Mouse (Mus musculus): ENCODE results near the gene Sfxn4. TPM values are rescaled to one million over a fixed set of nuclear protein-coding genes. Genes with fewer than 3 reads are reported as not detected.

Sfxn4 gene
- total and polyA plus RNA-seq, 3 experiments: 2.2 to 3.9 (median 3.1) TPM

- H3K27ac ChIP-seq (ENCODE audit: insufficient read depth, low read depth): no peak within 1 kb of the TSS
- H3K4me1 ChIP-seq (ENCODE audit: control insufficient read depth in 1 of 2, insufficient read depth in 2 of 2): peaks cover 3 to 19% of the 10 kb centered on the region in 2 experiments; a peak in 3 of 4 replicates
- in situ Hi-C loops (cut with MboI; ENCODE audit: low pct_ligation_motif_present, low pct_unique_long_range_greater_than_20kb, low sequenced_read_pairs): no loop called here
Observed at GRCm38 (mm10) chr19:60811098-60812035, 49.9 kb downstream of the Sfxn4 start, which contains the start of gene Fam45a. Gene Fam45a (plus strand): TSS chr19:60811585.

GRCm38 (mm10) chr19:60809927-60810326 lies 51.4 kb downstream of the Sfxn4 start:
- DNase-seq (ENCODE audit: extremely low read depth): no peak
- no peak for TF ChIP-seq CHD1 (IDR thresholded peaks at IDR 0.05; ENCODE audit: low read depth, low read length)
- Histone ChIP-seq H3K9ac (ENCODE audit: insufficient read depth, low read depth) (no peak overlapping the region), H3K27ac (ENCODE audit: insufficient read depth, low read depth) (no peak overlapping the region), H3K4me1 (ENCODE audit: control insufficient read depth in 1 of 2, insufficient read depth in 2 of 2) (peaks cover 0 to 13% of the 10 kb centered on the region in 2 experiments; a peak in 2 of 4 replicates), H3K4me2 (ENCODE audit: insufficient read depth, low read depth, poor library complexity, severe bottlenecking) (no peak overlapping the region), H3K4me3 (replicated peaks in 1 of 3; ENCODE audit: low read depth in 2 of 3, low read length in 2 of 3, poor library complexity in 1 of 3) (no peak overlapping the region), H3K27me3 (replicated peaks) (no peaks in the 10 kb centered on the region), H3K9me3 (replicated peaks; ENCODE audit: low read length) (no peaks in the 10 kb centered on the region), H3K79me2 (replicated peaks; ENCODE audit: control insufficient read depth, extremely low read depth, insufficient read depth, poor library complexity, severe bottlenecking) (peaks cover 16% of the 10 kb centered on the region), H3K36me3 (replicated peaks in 1 of 2; ENCODE audit: control insufficient read depth in 1 of 2, insufficient read depth in 1 of 2, low read length in 1 of 2) (peaks cover 4 to 10% of the 10 kb centered on the region in 2 experiments)
- in situ Hi-C loops (cut with MboI; ENCODE audit: low pct_ligation_motif_present, low pct_unique_long_range_greater_than_20kb, low sequenced_read_pairs) (no loop called here), dilution Hi-C loops (cut with MboI; ENCODE audit: extremely low pct_ligation_motif_present, extremely low pct_unique_long_range_greater_than_20kb, low sequenced_read_pairs) (no loop called here)

More at GRCm38 (mm10) chr19:60811098-60812035, 49.9 kb downstream of the Sfxn4 start, which contains the start of gene Fam45a:
- peak within 1 kb of the TSS; percentile 82 for H3K9ac ChIP-seq (ENCODE audit: insufficient read depth, low read depth)
- H3K79me2 ChIP-seq (replicated peaks; ENCODE audit: control insufficient read depth, extremely low read depth, insufficient read depth, poor library complexity, severe bottlenecking): peaks cover 16% of the 10 kb centered on the region
- DNase-seq (ENCODE audit: extremely low read depth): peak; percentile 94
- dilution Hi-C loops (cut with MboI; ENCODE audit: extremely low pct_ligation_motif_present, extremely low pct_unique_long_range_greater_than_20kb, low sequenced_read_pairs): no loop called here
- peaks cover 7 to 20% of the 10 kb centered on the region in 2 experiments for H3K36me3 ChIP-seq (replicated peaks in 1 of 2; ENCODE audit: control insufficient read depth in 1 of 2, insufficient read depth in 1 of 2, low read length in 1 of 2)
- TF ChIP-seq TCF12 (IDR thresholded peaks at IDR 0.05; ENCODE audit: low read depth, low read length) (peak; percentile 60; the same call in 1 of the 2 replicates), NELFE (IDR thresholded peaks at IDR 0.05; ENCODE audit: low read depth, low read length) (peak; percentile 60), E2F4 (IDR thresholded peaks at IDR 0.05; ENCODE audit: insufficient replicate concordance, low read depth, low read length) (no peak), CTCF (conservative IDR thresholded peaks at IDR 0.05 in 1 of 2, IDR thresholded peaks at IDR 0.05 in 1 of 2; ENCODE audit: low read depth in 2 of 2, low read length in 2 of 2) (peak in 1 of 2 experiments; percentile 85; a peak in 2 of 4 replicates), ELF1 (IDR thresholded peaks at IDR 0.05; ENCODE audit: low read depth, low read length) (peak; percentile 75), TBP (conservative IDR thresholded peaks at IDR 0.05; ENCODE audit: low read depth, low read length) (0 out of 2 replicates have a peak, but pooled peaks have one; percentile 60), POLR2A (IDR thresholded peaks at IDR 0.05; ENCODE audit: low read depth, low read length) (peak; percentile 90), KAT2A (IDR thresholded peaks at IDR 0.05; ENCODE audit: insufficient replicate concordance, low read length) (no peak), RAD21 (IDR thresholded peaks at IDR 0.05; ENCODE audit: low read depth, low read length) (peak; percentile 36), POLR2AphosphoS2 (IDR thresholded peaks at IDR 0.05; ENCODE audit: low read depth, low read length) (no peak), SMC3 (IDR thresholded peaks at IDR 0.05; ENCODE audit: low read depth, low read length) (peak; percentile 31), ETS1 (conservative IDR thresholded peaks at IDR 0.05; ENCODE audit: low read depth, low read length) (no peak), USF1 (IDR thresholded peaks at IDR 0.05; ENCODE audit: low read depth, low read length) (no peak), MAZ (IDR thresholded peaks at IDR 0.05; ENCODE audit: low read depth, low read length) (no peak), MEF2A (IDR thresholded peaks at IDR 0.05; ENCODE audit: borderline replicate concordance, low read depth, low read length) (no peak), MAFK (IDR thresholded peaks at IDR 0.05; ENCODE audit: insufficient replicate concordance, low read length) (no peak), CHD1 (IDR thresholded peaks at IDR 0.05; ENCODE audit: low read depth, low read length) (no peak), PAX5 (IDR thresholded peaks at IDR 0.05; ENCODE audit: low read length) (no peak), ZMIZ1 (IDR thresholded peaks at IDR 0.05; ENCODE audit: low read depth, low read length) (no peak), USF2 (conservative IDR thresholded peaks at IDR 0.05; ENCODE audit: low read depth, low read length) (no peak), HCFC1 (IDR thresholded peaks at IDR 0.05; ENCODE audit: low read depth, low read length) (peak; percentile 64)
- H3K4me3 ChIP-seq (replicated peaks in 1 of 3; ENCODE audit: low read depth in 2 of 3, low read length in 2 of 3, poor library complexity in 1 of 3): peak within 1 kb of the TSS; percentile 70 to 82 (median 78)
- H3K4me2 ChIP-seq (ENCODE audit: insufficient read depth, low read depth, poor library complexity, severe bottlenecking): peak within 1 kb of the TSS; percentile 90
- no peaks in the 10 kb centered on the region for H3K27me3 ChIP-seq (replicated peaks)
- no peaks in the 10 kb centered on the region for H3K9me3 ChIP-seq (replicated peaks; ENCODE audit: low read length)
